Mouse (Mus musculus) lung, embryonic 15.5 days (tissue): ENCODE data around the gene Adat1. TPM values are rescaled to one million over a fixed set of nuclear protein-coding genes. Genes with fewer than 3 reads are reported as not detected.

Experiments used
- ATAC-seq: fragments of 200-750 bp; cut with Nextera tagmentation; 2 replicates; pipeline ENCODE4 v1.8.0; 2017; ENCODE audit warnings: moderate number of reproducible peaks, borderline replicate concordance; ENCODE audit not compliant: low FRiP score, low TSS enrichment; ENCODE audit errors: extremely low read depth
- H3K27ac ChIP-seq: fragments of 300-500 bp; sonication (generic); 2 replicates; pipeline ENCODE4 v1.5.1; 2015; ENCODE audit warnings: moderate library complexity, mild to moderate bottlenecking, inconsistent platforms
- H3K27me3 ChIP-seq: fragments of 300-500 bp; sonication (generic); 2 replicates; pipeline ENCODE4 v1.6.1; 2015; ENCODE audit warnings: inconsistent platforms
- H3K36me3 ChIP-seq: fragments of 300-500 bp; sonication (generic); 2 replicates; pipeline ENCODE4 v1.6.1; 2015; ENCODE audit warnings: inconsistent platforms
- H3K4me1 ChIP-seq: fragments of 300-500 bp; sonication (generic); 2 replicates; pipeline ENCODE4 v1.6.1; 2015; ENCODE audit warnings: inconsistent platforms
- H3K4me2 ChIP-seq: fragments of 300-500 bp; sonication (generic); 2 replicates; pipeline ENCODE4 v1.6.1; 2015; ENCODE audit warnings: inconsistent platforms, mild to moderate bottlenecking, moderate library complexity
- H3K4me3 ChIP-seq: fragments of 300-500 bp; sonication (generic); 2 replicates; pipeline ENCODE4 v1.5.1; 2015; ENCODE audit warnings: mild to moderate bottlenecking, inconsistent platforms
- H3K9ac ChIP-seq: fragments of 300-500 bp; sonication (generic); 2 replicates; pipeline ENCODE4 v1.6.1; 2015; ENCODE audit warnings: inconsistent platforms
- H3K9me3 ChIP-seq: fragments of 300-500 bp; sonication (generic); 2 replicates; pipeline ENCODE4 v1.6.1; 2016; ENCODE audit warnings: inconsistent platforms
- WGBS: fragments of 180-500 bp; shearing (Covaris S2); methylation state at CpG from one replicate; pipeline ENCODE4 v1.1.7; 2015; 5-methylcytosine and 5-hydroxymethylcytosine counted together
- polyA plus RNA-seq: library from polyadenylated mRNA; unstranded; fragments of >200 nt; fragmentation: Nextera tagmentation; extraction: Ambion mirVana; gene quantifications from 2 replicates; pipeline ENCODE4 v1.2.1, GENCODE M21; 2015

Adat1 gene
- polyA plus RNA-seq, 1 experiment from 2014 or later = 9.8 TPM

- Histone ChIP-seq H3K9me3 (no peaks in the 10 kb centered on the region), H3K4me2 (no peak overlapping the region), H3K9ac (no peak overlapping the region), H3K4me3 (no peak overlapping the region), H3K27me3 (no peaks in the 10 kb centered on the region), H3K36me3 (peaks cover 56% of the 10 kb centered on the region), H3K27ac (no peak overlapping the region), H3K4me1 (peaks cover 2% of the 10 kb centered on the region; the same call in 1 of the 2 replicates)
- ATAC-seq = no peak
Observed at GRCm38 (mm10) chr8:112004754-112005153, 12.7 kb upstream of the Adat1 start.

GRCm38 (mm10) chr8:111992703-111993039 lies 569 bp upstream of the Adat1 start:
- Histone ChIP-seq H3K27ac (no peak overlapping the region), H3K9me3 (no peaks in the 10 kb centered on the region), H3K36me3 (peaks cover 50% of the 10 kb centered on the region), H3K4me1 (peaks cover 8% of the 10 kb centered on the region), H3K4me2 (peak overlapping the region; percentile 76), H3K27me3 (no peaks in the 10 kb centered on the region), H3K4me3 (no peak overlapping the region; the same call in 1 of the 2 replicates), H3K9ac (no peak overlapping the region)
- 65% methylated on average over 3 of the region's 3 CpGs for WGBS
- no peak for ATAC-seq

- peaks cover 40% of the 10 kb centered on the region for H3K36me3 ChIP-seq
- H3K9ac ChIP-seq = peak overlapping the region; percentile 89
- peak overlapping the region; percentile 76 for H3K4me2 ChIP-seq
- ATAC-seq = no peak
- 49% methylated on average over 8 of the region's 8 CpGs for WGBS
- peak overlapping the region; percentile 93 for H3K4me3 ChIP-seq
- no peaks in the 10 kb centered on the region for H3K9me3 ChIP-seq
- no peak overlapping the region for H3K27ac ChIP-seq
- peaks cover 8% of the 10 kb centered on the region for H3K4me1 ChIP-seq
- no peaks in the 10 kb centered on the region for H3K27me3 ChIP-seq
Observed at GRCm38 (mm10) chr8:111991278-111991677, 824 bp downstream of the Adat1 start.

- H3K9ac ChIP-seq = no peak overlapping the region
- peaks cover 41% of the 10 kb centered on the region for H3K36me3 ChIP-seq
- no peak for ATAC-seq
- H3K4me1 ChIP-seq = peaks cover 8% of the 10 kb centered on the region
- H3K27ac ChIP-seq = no peak overlapping the region
- H3K27me3 ChIP-seq = no peaks in the 10 kb centered on the region
- no peak overlapping the region for H3K4me3 ChIP-seq
- 11% methylated on average over 7 of the region's 7 CpGs for WGBS
- H3K9me3 ChIP-seq = no peaks in the 10 kb centered on the region
- H3K4me2 ChIP-seq = no peak overlapping the region
Observed at GRCm38 (mm10) chr8:111989911-111990310, 2.2 kb downstream of the Adat1 start.

- Histone ChIP-seq H3K36me3 (peaks cover 35% of the 10 kb centered on the region), H3K4me1 (no peaks in the 10 kb centered on the region), H3K4me2 (no peak overlapping the region), H3K9ac (no peak overlapping the region), H3K9me3 (no peaks in the 10 kb centered on the region), H3K27ac (no peak overlapping the region), H3K4me3 (no peak overlapping the region), H3K27me3 (no peaks in the 10 kb centered on the region)
- WGBS = 64% methylated on average over 10 of the region's 10 CpGs
- no peak for ATAC-seq
Observed at GRCm38 (mm10) chr8:111984511-111984910, 7.6 kb downstream of the Adat1 start.

- no peaks in the 10 kb centered on the region for H3K27me3 ChIP-seq
- H3K9me3 ChIP-seq = no peaks in the 10 kb centered on the region
- no peaks in the 10 kb centered on the region for H3K4me1 ChIP-seq
- peaks cover 32% of the 10 kb centered on the region for H3K36me3 ChIP-seq
- no peak overlapping the region for H3K4me2 ChIP-seq
- WGBS = 69% methylated on average over 7 of the region's 7 CpGs
- H3K27ac ChIP-seq = no peak overlapping the region
- no peak overlapping the region for H3K9ac ChIP-seq
- no peak overlapping the region for H3K4me3 ChIP-seq
- ATAC-seq = no peak
Observed at GRCm38 (mm10) chr8:111982116-111982515, 10.0 kb downstream of the Adat1 start.

- H3K4me2 ChIP-seq = no peak overlapping the region
- no peaks in the 10 kb centered on the region for H3K9me3 ChIP-seq
- H3K9ac ChIP-seq = no peak overlapping the region
- H3K4me1 ChIP-seq = no peaks in the 10 kb centered on the region
- ATAC-seq = no peak
- peaks cover 41% of the 10 kb centered on the region for H3K36me3 ChIP-seq
- no peaks in the 10 kb centered on the region for H3K27me3 ChIP-seq
- WGBS = 63% methylated on average over 10 of the region's 10 CpGs
- no peak overlapping the region for H3K27ac ChIP-seq
- no peak overlapping the region for H3K4me3 ChIP-seq
Observed at GRCm38 (mm10) chr8:111978147-111978546, 14.0 kb downstream of the Adat1 start.

- Histone ChIP-seq H3K27ac (no peak overlapping the region), H3K4me3 (no peak overlapping the region), H3K27me3 (no peaks in the 10 kb centered on the region), H3K9ac (no peak overlapping the region), H3K4me1 (no peaks in the 10 kb centered on the region), H3K4me2 (no peak overlapping the region), H3K36me3 (peaks cover 39% of the 10 kb centered on the region), H3K9me3 (no peaks in the 10 kb centered on the region)
- 90% methylated on average over 2 of the region's 2 CpGs for WGBS
- ATAC-seq = no peak
Observed at GRCm38 (mm10) chr8:111976326-111976725, 15.8 kb downstream of the Adat1 start.

GRCm38 (mm10) chr8:111975706-111976105 lies 16.4 kb downstream of the Adat1 start:
- ATAC-seq = no peak
- H3K27ac ChIP-seq = no peak overlapping the region
- no peaks in the 10 kb centered on the region for H3K4me1 ChIP-seq
- no peak overlapping the region for H3K4me2 ChIP-seq
- no peak overlapping the region for H3K9ac ChIP-seq
- H3K27me3 ChIP-seq = no peaks in the 10 kb centered on the region
- H3K36me3 ChIP-seq = peaks cover 42% of the 10 kb centered on the region
- H3K4me3 ChIP-seq = no peak overlapping the region
- H3K9me3 ChIP-seq = no peaks in the 10 kb centered on the region
- 91% methylated on average over 2 of the region's 2 CpGs for WGBS

- 93% methylated on average over 12 of the region's 12 CpGs for WGBS
- no peaks in the 10 kb centered on the region for H3K27me3 ChIP-seq
- no peak overlapping the region for H3K4me3 ChIP-seq
- H3K9me3 ChIP-seq = no peaks in the 10 kb centered on the region
- no peak for ATAC-seq
- H3K4me2 ChIP-seq = no peak overlapping the region
- peaks cover 40% of the 10 kb centered on the region for H3K36me3 ChIP-seq
- no peaks in the 10 kb centered on the region for H3K4me1 ChIP-seq
- no peak overlapping the region for H3K9ac ChIP-seq
- no peak overlapping the region for H3K27ac ChIP-seq
Observed at GRCm38 (mm10) chr8:111974138-111974537, 18.0 kb downstream of the Adat1 start.

- no peak overlapping the region for H3K4me3 ChIP-seq
- 45% methylated on average over 5 of the region's 5 CpGs for WGBS
- no peaks in the 10 kb centered on the region for H3K27me3 ChIP-seq
- peaks cover 14% of the 10 kb centered on the region for H3K36me3 ChIP-seq
- no peaks in the 10 kb centered on the region for H3K4me1 ChIP-seq
- H3K9ac ChIP-seq = no peak overlapping the region
- no peak overlapping the region for H3K27ac ChIP-seq
- H3K9me3 ChIP-seq = no peaks in the 10 kb centered on the region
- no peak overlapping the region for H3K4me2 ChIP-seq
- no peak for ATAC-seq
Observed at GRCm38 (mm10) chr8:111968991-111969390, 23.1 kb downstream of the Adat1 start.

GRCm38 (mm10) chr8:111968541-111968940 lies 23.6 kb downstream of the Adat1 start:
- no peak overlapping the region for H3K4me3 ChIP-seq
- no peaks in the 10 kb centered on the region for H3K27me3 ChIP-seq
- no peak overlapping the region for H3K27ac ChIP-seq
- H3K9ac ChIP-seq = no peak overlapping the region
- H3K36me3 ChIP-seq = peaks cover 11% of the 10 kb centered on the region
- H3K9me3 ChIP-seq = no peaks in the 10 kb centered on the region
- H3K4me2 ChIP-seq = no peak overlapping the region
- 83% methylated on average over 10 of the region's 10 CpGs for WGBS
- no peak for ATAC-seq
- no peaks in the 10 kb centered on the region for H3K4me1 ChIP-seq

GRCm38 (mm10) chr8:111967246-111967870 lies 24.7 kb downstream of the Adat1 start:
- ATAC-seq = no peak
- Histone ChIP-seq H3K4me1 (no peaks in the 10 kb centered on the region), H3K36me3 (peaks cover 6% of the 10 kb centered on the region; the same call in 1 of the 2 replicates), H3K9ac (no peak overlapping the region), H3K4me2 (no peak overlapping the region), H3K27me3 (no peaks in the 10 kb centered on the region), H3K27ac (no peak overlapping the region), H3K9me3 (no peaks in the 10 kb centered on the region), H3K4me3 (no peak overlapping the region)
- 75% methylated on average over 5 of the region's 5 CpGs for WGBS
